Mouse (Mus musculus): ENCODE results near the gene Gltpd2.

Gene Gltpd2

GRCm38 (mm10) chr11:70563470-70564275 lies 44.7 kb downstream of the Gltpd2 start:
- peak; percentile 71 for DNase-seq (ENCODE audit: low read depth)

DNA sequence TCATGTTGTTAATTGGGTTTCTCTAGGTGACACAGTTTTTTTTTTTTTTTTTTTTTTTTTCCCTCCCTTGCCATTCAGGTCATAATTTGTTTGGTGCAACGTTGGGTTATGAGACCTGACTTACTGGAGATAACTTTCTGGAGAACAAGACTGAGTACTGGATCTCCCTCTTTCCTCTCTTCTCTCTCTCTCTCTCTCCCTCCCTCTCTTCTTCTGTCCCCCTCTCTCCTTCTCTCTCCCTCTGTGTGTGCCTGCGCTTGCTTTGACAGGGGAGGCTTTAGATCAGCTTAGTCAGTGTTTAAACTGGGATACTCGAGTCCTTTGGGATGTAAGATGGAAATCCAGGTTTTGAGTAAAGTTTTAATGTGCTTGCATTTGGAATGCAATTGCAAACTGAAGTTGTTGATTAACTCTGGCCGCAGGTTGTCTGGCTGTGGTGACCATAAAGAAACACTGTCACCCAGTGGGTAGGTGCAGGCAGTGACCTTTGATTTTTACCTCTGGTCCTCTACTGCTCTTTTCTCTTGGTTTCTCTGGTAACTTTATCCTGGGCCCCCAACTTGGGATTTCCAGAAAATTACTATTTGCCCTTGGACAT lies 45.4 kb downstream of the Gltpd2 start:
- no peak for DNase-seq (ENCODE audit: low read depth)

GRCm38 (mm10) chr11:70566586-70566985 lies 47.6 kb downstream of the Gltpd2 start:
- no peak for DNase-seq (ENCODE audit: low read depth)

All from induced T-regulatory cell, adult 2 months (primary cell).